Mouse (Mus musculus) stomach, postnatal 0 days (tissue): ENCODE measurements around the gene Hnrnpul1. TPM values are rescaled to one million over a fixed set of nuclear protein-coding genes. Genes with fewer than 3 reads are reported as not detected.

Source experiments
- ATAC-seq: fragments of 200-750 bp; cut with Nextera tagmentation; 2 replicates; pipeline ENCODE4 v1.8.0; 2017; ENCODE audit not compliant: low FRiP score, low TSS enrichment
- DNase-seq: peaks from one replicate; pipeline ENCODE4 v3.0.0-alpha.2; 2016; ENCODE audit warnings: low spot score
- H3K27ac ChIP-seq: fragments of 300-500 bp; sonication (generic); replicated peaks from 2 replicates; pipeline ENCODE4 v1.5.1; 2014; ENCODE audit warnings: mild to moderate bottlenecking, control low read depth
- H3K27me3 ChIP-seq: fragments of 300-500 bp; sonication (generic); 2 replicates; pipeline ENCODE4 v1.6.1; 2014; ENCODE audit warnings: low read length; ENCODE audit not compliant: control insufficient read depth, insufficient read depth
- H3K36me3 ChIP-seq: fragments of 300-500 bp; sonication (generic); 2 replicates; pipeline ENCODE4 v1.6.1; 2014; ENCODE audit warnings: low read length, mixed read lengths; ENCODE audit not compliant: control insufficient read depth, insufficient read depth
- H3K4me1 ChIP-seq: fragments of 300-500 bp; sonication (generic); replicated peaks from 2 replicates; pipeline ENCODE4 v1.6.1; 2014; ENCODE audit warnings: antibody characterized with exemption; ENCODE audit not compliant: control insufficient read depth, insufficient read depth
- H3K4me2 ChIP-seq: fragments of 300-500 bp; sonication (generic); replicated peaks from 2 replicates; pipeline ENCODE4 v1.6.1; 2014; ENCODE audit warnings: low read depth, mild to moderate bottlenecking, control low read depth, moderate library complexity
- H3K4me3 ChIP-seq: fragments of 300-500 bp; sonication (generic); 2 replicates; pipeline ENCODE4 v1.5.1; 2014; ENCODE audit warnings: low read depth, low read length, control low read depth
- H3K9ac ChIP-seq: fragments of 300-500 bp; sonication (generic); 2 replicates; pipeline ENCODE4 v1.6.1; 2014; ENCODE audit warnings: mild to moderate bottlenecking, low read length, control low read depth, mixed read lengths
- H3K9me3 ChIP-seq: fragments of 300-500 bp; sonication (generic); 2 replicates; pipeline ENCODE4 v1.6.1; 2016; ENCODE audit warnings: low read length; ENCODE audit not compliant: control insufficient read depth
- CTCF ChIP-seq: IDR thresholded peaks from 2 replicates; pipeline ENCODE4 v1.5.1; 2016; ENCODE audit warnings: antibody characterized with exemption, low read depth, mild to moderate bottlenecking, moderate library complexity
- EP300 ChIP-seq: optimal IDR thresholded peaks from 2 replicates; pipeline ENCODE3; 2016; ENCODE audit warnings: antibody characterized with exemption
- WGBS: fragments of 180-500 bp; shearing (Covaris S2); extraction: QIAGEN DNeasy Blood & Tissue Kit; methylation state at CpG from one replicate; pipeline ENCODE4 v1.1.7; 2014; 5-methylcytosine and 5-hydroxymethylcytosine counted together
- polyA plus RNA-seq: library from polyadenylated mRNA; unstranded; fragments of >200 nt; fragmentation: Nextera tagmentation; extraction: Ambion mirVana; gene quantifications from 2 replicates; pipeline ENCODE4 v1.2.1, GENCODE M21; 2015

The Hnrnpul1 gene
- polyA plus RNA-seq, 1 experiment from 2014 or later: 27.5 TPM

DNA sequence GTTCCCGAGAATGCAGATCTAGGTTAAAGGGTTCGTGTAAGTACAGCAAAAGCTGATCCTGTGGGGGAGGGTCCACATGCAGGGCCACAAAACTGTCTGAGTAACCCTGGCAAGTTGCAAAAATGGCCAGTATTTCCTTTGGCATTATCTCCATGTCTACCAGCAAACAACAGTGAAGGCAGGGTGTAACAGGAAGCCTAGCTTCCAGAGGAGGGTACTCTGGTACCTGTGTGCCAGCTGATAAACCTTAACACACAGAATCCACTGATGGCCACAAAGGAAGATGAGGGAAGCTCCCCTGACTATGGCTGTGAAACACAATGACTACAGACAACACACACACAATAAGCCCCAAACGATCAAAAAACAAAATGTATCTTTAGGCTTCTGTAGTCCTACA lies 16.3 kb downstream of the Hnrnpul1 start:
- peaks cover 55% of the 10 kb centered on the region for H3K36me3 ChIP-seq
- H3K4me2 ChIP-seq: no peak overlapping the region
- H3K27me3 ChIP-seq: no peaks in the 10 kb centered on the region
- H3K27ac ChIP-seq: no peak overlapping the region
- H3K4me1 ChIP-seq: no peaks in the 10 kb centered on the region
- no peaks in the 10 kb centered on the region for H3K9me3 ChIP-seq
- H3K4me3 ChIP-seq: no peak overlapping the region
- DNase-seq (no peak), ATAC-seq (no peak)
- H3K9ac ChIP-seq: no peak overlapping the region
- WGBS: 88% methylated on average over 3 of the region's 3 CpGs
- TF ChIP-seq EP300 (no peak), CTCF (no peak)

DNA sequence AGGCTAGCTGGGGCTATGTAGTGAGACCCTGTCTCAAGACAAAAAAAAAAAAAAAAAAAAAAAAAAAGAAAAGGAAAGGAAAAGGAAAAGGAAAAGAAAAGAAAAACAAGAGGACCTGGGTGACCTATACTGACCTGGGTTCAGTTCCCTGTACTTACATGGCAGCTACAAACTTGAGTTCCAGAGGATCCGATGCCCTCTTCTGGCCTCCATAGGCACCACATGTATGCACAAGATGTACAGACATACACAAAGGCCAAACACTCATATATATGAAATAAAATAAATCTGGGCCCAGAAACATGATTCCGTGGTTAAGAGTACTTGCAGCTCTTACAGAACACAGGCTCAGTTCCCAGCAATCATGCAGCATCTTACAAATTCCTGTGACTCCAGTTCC lies 17.6 kb downstream of the Hnrnpul1 start:
- H3K36me3 ChIP-seq: peaks cover 56% of the 10 kb centered on the region
- TF ChIP-seq CTCF: peak; percentile 56
- no peak for TF ChIP-seq EP300
- H3K9ac ChIP-seq: no peak overlapping the region
- H3K27me3 ChIP-seq: no peaks in the 10 kb centered on the region
- H3K4me3 ChIP-seq: no peak overlapping the region
- DNase-seq (no peak), ATAC-seq (no peak)
- no peak overlapping the region for H3K27ac ChIP-seq
- WGBS: 95% methylated on average over 2 of the region's 2 CpGs
- no peak overlapping the region for H3K4me2 ChIP-seq
- H3K4me1 ChIP-seq: no peaks in the 10 kb centered on the region
- no peaks in the 10 kb centered on the region for H3K9me3 ChIP-seq

DNA sequence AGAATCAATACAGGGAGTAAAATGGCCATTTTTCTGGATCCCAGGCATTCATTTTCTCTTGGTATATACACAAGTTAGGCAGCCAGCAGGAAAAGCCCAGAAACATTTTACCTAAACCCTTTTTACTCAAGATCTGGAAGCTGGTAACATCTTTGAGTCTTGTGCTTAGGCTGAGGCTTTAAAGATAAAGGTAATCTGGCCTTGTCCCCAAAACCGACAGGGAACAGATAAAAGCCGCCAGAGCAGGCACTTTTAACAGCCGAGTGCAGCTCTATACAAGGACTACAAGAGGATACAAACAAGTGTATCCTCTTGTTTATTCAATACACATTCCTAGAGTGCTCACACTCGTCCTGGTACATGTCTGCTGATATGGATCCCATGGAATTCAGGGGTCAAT lies 19.6 kb downstream of the Hnrnpul1 start:
- ATAC-seq (no peak), DNase-seq (no peak)
- Histone ChIP-seq H3K9ac (no peak overlapping the region), H3K9me3 (no peaks in the 10 kb centered on the region), H3K4me3 (no peak overlapping the region), H3K4me2 (no peak overlapping the region), H3K27me3 (no peaks in the 10 kb centered on the region), H3K27ac (no peak overlapping the region), H3K36me3 (peaks cover 56% of the 10 kb centered on the region), H3K4me1 (no peaks in the 10 kb centered on the region)
- 38% methylated on average over 4 of the region's 4 CpGs for WGBS
- TF ChIP-seq CTCF: no peak
- TF ChIP-seq EP300: no peak

- no peaks in the 10 kb centered on the region for H3K27me3 ChIP-seq
- peaks cover 55% of the 10 kb centered on the region for H3K36me3 ChIP-seq
- H3K9me3 ChIP-seq: no peaks in the 10 kb centered on the region
- no peak overlapping the region for H3K27ac ChIP-seq
- WGBS: 86% methylated on average over 8 of the region's 8 CpGs
- ATAC-seq: no peak
- DNase-seq: no peak
- no peak for TF ChIP-seq CTCF
- TF ChIP-seq EP300: no peak
- no peaks in the 10 kb centered on the region for H3K4me1 ChIP-seq
- no peak overlapping the region for H3K9ac ChIP-seq
- H3K4me3 ChIP-seq: no peak overlapping the region
- no peak overlapping the region for H3K4me2 ChIP-seq
These were observed 23.1 kb downstream of the Hnrnpul1 start for GRCm38 (mm10) chr7:25731294-25732055.

DNA sequence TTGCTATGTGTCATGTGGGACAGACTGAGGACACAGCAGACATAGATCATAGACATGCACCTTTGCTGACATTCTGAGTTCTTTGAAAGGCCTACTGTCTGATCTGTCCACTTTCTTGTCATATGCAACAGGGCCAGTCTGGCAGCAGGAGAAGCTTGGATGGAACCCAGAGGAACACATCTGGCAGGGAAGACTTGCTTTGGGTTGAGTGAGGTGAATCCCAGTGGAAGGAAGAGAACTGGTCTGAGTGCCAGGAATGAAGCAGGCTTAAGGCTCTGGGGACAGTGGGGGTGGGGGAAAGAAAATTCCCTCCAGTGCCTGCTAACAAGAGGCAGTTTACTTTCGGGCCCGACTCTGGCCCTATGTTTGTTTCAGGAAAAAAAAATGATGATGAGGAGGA lies 24.7 kb downstream of the Hnrnpul1 start:
- no peak for DNase-seq
- no peak for ATAC-seq
- no peaks in the 10 kb centered on the region for H3K4me1 ChIP-seq
- no peak overlapping the region for H3K4me3 ChIP-seq
- H3K27me3 ChIP-seq: no peaks in the 10 kb centered on the region
- no peak overlapping the region for H3K9ac ChIP-seq
- no peak overlapping the region for H3K4me2 ChIP-seq
- H3K36me3 ChIP-seq: peaks cover 59% of the 10 kb centered on the region
- TF ChIP-seq CTCF: no peak
- TF ChIP-seq EP300: no peak
- no peak overlapping the region for H3K27ac ChIP-seq
- WGBS: 62% methylated on average over 2 of the region's 2 CpGs
- no peaks in the 10 kb centered on the region for H3K9me3 ChIP-seq

DNA sequence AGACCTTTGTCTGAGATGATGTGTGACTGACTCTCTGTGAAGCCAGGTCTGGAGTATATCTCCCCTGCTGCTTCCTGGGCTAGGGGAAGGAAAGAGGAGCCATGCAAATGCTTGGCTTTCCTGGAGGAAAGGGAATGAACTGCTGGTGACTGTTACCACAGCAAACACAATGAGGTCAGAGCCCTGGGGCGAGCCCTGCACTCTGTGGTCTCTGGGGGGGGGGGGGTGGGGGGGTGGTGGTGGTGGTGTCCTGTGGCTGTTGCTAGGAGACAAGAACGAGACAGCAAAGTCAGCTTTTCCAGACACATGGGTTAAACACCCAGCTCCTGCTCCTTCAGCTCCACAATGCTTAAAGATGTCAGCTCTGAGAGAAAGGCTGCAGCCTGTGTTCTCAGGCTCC lies 25.2 kb downstream of the Hnrnpul1 start:
- Histone ChIP-seq H3K36me3 (peaks cover 63% of the 10 kb centered on the region), H3K27me3 (no peaks in the 10 kb centered on the region), H3K4me2 (no peak overlapping the region), H3K4me3 (no peak overlapping the region), H3K27ac (no peak overlapping the region), H3K9me3 (no peaks in the 10 kb centered on the region), H3K9ac (no peak overlapping the region), H3K4me1 (no peaks in the 10 kb centered on the region)
- TF ChIP-seq EP300 (no peak), CTCF (no peak)
- ATAC-seq: peak; percentile 55; the same call in 1 of the 2 replicates
- WGBS: 26% methylated on average over 2 of the region's 2 CpGs
- no peak for DNase-seq
